Mouse (Mus musculus) cerebellum, postnatal 14 days (tissue): Measurements from ENCODE around the gene Aox1.
"Not testable (repeated sequence)": the region's sequence is repeated elsewhere in the genome, so short reads cannot be mapped to it uniquely, and the experiment has no call there.

ENCODE experiments used
- DNase-seq, 2 experiments: peaks; one replicate each; pipeline ENCODE4 v3.0.0; 2021; ENCODE audit warnings: mixed read lengths in 2 of 2

Aox1 gene

DNA sequence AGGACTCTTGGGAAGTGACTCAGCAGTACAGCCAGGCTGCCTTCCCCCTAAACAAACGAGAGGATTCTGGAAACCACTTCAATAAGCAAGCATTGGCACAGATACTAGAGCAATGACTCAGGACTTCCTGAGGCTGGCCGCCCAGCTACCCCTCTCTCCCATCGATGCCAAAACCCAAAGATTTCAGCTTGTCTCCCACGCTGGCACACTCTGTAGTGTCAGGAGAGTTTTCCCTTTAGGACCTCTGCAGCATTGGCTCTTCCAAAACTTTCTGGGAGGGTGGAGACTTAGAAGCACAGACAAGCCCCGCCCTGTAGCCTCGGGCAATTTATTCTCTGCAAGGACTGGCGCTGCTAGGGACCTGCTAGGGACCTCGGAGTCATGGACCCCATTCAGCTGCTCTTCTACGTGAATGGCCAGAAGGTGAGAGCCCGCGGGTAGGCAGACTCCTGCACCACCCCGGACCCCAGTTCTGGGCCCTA, at the start of gene Aox1:
Gene Aox1, plus strand, starts transcription at position 296 of the 482 bp plus-strand sequence.
- DNase-seq: peak; percentile 33 to 57

DNA sequence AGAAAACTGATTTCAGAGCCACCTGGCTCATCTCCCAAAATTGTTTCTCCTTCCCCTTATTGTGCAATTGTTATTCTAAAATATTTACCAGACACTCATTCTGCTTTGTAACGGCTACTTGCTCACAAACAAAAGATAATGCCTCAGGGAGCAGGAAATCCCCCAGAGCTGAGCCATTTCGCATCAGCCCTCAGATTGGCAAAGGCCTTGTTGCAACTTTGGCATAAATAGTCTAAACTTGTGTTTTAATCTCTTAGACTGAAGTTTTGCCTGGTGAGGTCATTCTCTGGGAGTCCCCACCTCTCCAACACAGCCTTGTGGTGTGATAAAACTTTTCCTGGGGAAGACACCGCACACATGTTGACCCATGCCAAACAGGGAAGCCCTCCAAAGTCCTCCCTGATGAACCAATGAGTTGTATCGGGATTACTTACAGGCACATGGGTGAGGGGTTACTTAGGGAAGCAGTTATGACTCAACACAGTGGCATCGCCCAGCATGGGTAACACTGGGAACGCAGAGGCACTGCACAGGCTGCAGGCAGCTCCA, 40.6 kb upstream of the Aox1 start:
- DNase-seq: no peak

DNA sequence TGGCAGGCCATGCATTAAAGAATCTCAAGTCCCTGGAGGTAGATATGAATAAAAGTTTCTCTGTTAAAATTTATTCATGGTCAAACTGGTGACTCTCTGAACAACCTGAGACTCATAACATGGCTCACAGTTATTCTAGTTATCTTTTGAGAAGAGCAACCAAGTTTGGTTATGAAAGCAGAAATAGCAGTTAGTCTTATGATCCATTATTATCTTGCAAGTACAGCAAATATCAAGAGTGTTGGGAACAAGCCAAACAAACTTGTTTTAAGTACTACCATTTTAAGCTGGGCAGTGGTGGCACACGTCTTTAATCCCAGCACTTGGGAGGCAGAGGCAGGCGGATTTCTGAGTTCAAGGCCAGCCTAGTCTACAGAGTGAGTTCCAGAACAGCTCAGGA, 38.5 kb upstream of the Aox1 start:
- DNase-seq: no peak

DNA sequence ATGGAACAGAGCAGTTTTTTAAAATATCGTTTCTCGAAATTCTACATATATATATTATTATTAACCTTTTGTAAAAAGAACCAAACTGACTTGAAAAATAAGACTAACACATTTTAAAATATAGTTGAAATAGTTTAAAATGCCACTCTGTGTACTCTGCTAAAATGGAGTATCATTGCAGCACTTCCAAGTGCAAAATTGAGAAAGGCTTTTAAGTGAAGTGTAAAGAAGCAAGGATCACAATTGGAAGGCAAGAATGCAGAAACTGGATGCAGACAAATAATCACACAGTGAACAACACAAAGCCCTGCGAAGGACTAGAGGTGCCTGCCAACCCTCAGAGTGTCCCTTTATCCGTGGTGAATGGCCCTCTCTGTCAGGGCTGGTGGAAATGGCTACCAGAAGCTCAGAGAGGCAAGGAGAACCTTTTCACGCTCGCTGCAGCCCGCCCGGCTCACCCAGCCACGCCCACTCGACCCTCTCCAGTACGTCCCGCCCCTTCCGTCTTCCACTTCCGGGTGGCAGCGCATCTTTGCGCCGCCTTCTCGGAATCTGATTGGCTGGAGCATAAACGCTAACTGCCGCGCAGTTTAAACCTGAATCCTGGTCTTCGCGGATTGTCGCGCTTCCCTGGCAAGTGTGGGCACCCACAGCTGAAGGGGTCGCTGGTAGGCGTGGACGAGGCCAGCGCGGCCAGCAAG, 34.1 kb upstream of the Aox1 start, which contains the start of gene Sgo2a:
Gene Sgo2a, plus strand, starts transcription at position 540 of the 701 bp plus-strand sequence.
- DNase-seq: peak; percentile 93 to 97

DNA sequence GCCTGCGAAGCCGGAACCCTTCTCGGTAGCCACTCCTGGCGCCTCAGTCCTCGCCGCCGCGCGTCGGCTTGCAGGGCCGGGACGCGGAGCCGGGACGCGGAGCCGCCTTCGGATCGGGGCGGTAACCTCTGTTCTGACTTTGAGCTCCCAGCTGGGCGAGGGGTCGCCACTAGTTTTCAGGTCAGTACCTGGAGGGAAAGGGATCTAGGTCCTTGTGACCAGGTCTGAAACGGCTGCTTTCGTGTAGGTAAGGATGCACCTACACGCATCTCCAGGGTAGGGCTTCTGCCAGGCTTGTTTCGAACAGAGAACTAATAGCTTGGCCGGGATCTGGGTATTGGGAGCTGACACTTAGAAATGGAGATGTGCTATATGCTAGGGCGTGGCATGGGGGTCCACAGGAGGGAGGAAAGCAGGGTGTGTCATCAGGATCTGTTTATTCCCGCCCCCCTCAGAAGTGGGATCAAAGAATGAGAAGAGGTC, 33.6 kb upstream of the Aox1 start:
- no peak for DNase-seq

DNA sequence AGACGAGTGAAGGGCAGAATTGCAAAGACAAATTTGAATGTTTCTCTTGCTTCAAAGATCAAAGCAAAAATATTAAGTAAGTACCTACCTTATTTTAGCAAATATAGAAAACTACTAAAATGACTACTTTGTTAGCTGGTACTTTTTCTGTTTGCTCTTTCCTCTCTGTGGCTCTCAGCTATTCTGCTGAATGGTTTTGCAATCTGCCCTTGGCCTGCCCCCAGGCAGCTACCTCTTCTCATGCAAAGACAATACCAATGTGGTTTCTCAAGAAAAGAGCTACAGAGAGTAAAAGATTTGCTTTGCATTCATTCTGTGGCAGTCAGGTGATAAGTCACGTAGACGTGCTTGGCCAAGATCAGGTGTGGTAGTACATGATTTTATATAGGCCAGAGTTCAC, 31.6 kb upstream of the Aox1 start:
- DNase-seq: no peak

DNA sequence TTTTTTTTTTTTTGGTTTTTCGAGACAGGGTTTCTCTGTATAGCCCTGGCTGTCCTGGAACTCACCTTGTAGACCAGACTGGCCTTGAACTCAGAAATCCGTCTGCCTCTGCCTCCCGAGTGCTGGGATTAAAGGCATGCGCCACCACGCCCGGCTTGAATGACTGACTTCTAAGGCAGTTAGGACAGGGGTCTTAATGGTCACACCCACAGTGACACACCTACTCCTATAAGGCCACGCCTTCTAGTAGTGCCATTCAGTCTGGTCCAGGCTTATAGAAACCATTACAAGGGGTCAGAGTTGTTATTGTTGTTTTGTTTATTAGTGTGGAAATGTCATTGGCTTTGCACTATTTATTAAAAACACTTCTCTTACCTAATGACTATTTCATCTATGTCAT, 23.3 kb upstream of the Aox1 start:
- not testable (repeated sequence) for DNase-seq

DNA sequence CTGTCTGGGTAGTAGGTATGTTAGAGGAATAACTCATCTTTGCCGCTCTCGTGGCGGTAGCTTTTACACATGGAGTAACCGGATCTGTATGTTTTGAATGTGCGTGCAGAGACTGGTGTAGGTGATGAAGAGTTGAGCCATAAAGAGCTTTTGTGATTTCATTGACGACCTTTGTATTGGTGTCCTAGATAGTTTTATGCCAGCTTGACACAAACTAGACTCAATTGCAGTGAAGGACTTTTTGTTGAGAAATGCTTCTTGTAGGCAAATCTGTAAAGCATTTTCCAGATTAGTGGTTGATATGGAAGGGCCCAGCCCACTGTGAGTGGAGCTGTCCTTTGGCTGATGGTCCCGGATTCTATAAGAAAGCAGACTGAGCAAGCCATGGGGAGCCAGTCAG, 10.9 kb upstream of the Aox1 start, which contains the start of gene Kctd18:
Gene Kctd18, minus strand, starts transcription at position 101 of the 400 bp plus-strand sequence.
- no peak for DNase-seq

DNA sequence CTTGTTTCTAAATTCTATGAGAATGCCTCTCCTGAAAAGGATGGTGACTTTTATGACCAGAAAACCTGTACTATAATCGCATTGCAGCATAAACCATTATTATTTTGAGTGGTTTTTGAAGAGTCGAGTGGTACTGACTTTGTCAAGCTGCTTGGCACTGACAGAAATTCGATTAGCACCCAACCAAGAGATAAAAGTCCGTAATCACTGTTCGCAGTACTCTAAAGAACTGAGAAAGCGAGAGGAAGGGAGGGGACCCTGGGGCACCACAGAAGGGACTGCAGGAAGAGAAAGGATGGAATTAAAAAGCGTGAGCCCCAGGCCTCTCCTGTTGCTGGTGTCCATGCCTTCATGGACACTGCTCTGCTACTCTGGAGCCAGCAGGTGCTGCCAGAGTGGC, 2.0 kb upstream of the Aox1 start:
- no peak for DNase-seq

DNA sequence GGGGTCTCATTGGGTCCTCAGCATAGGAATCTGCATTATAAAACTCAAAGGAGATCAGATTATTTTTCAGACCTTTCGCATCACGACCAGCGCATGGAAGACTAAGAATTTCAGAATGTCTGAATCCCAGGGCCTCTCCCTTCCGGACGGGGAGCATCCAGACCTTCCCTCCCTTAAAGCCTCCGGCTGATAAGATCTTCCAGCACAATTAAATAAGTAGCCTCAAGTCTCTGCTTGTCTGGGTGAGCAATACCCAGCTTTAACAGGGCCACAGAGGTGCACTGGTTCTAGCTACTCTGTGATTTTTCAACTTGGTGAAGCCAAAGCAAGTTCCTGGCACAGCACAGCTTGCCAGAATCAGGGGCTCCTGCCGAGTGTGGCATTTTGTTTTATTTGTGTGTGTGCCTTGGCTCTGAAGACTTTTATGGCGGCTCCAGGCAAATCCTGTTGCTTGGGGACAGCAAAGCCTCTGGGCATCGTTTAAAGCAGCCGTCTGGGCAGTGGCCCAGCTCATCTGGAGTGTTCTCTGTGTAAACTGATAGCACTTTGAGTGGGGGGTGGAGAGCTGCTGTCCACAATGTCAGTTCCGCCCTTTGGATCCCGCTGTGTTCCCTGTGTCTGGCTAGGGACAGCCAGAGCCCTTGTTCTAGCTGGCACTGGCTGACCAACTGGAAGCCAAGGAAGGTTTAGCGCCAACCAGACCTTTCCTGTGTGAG, 583 bp downstream of the Aox1 start:
- DNase-seq: peak; percentile 61 to 71

DNA sequence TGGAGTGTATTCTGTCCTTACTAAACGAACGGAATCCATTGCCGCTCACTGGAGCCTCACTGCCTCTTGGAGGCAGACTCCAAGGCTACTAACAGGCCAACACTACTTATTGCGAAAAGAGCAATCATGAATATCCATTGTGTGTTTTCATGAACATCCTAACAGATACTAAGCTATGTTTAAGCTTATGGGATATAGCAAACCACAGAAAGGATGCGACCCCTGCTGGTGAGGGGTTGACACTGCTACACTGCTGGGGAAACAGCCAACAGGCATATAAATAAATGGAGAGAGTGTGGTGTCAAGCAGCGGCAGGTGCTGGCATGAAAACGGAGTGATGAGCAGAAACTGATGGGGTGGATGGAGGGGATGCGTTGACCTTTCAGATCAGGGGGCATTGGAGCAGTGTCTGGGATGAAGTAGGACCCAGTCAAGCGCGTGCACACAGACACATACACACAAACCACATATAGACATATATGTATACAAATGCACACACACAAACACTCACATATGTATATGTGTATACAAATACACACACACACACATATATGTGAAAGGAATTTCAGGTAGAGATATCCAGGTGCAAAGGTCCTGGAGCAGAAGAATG, 1.5 kb downstream of the Aox1 start:
- DNase-seq: peak; percentile 62 to 74

DNA sequence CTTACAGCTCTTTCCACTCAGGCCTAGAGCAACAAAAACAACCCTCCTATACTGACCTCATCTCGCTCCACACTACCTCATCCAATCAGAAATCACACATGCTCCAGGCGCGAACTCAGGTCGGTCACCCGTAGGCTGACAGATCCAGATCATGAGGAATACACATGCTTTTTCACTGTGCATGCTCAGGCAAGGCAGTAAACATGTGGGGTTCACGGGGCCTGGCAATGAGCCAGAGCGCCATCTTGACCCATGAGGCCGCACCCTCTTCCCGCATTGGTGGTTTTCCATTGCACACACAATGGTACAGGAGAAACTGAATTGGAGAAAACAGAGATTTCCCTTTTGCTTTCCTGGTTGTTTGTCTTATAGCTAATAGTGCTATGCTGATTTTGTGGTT, 7.6 kb downstream of the Aox1 start:
- DNase-seq: not testable (repeated sequence)

DNA sequence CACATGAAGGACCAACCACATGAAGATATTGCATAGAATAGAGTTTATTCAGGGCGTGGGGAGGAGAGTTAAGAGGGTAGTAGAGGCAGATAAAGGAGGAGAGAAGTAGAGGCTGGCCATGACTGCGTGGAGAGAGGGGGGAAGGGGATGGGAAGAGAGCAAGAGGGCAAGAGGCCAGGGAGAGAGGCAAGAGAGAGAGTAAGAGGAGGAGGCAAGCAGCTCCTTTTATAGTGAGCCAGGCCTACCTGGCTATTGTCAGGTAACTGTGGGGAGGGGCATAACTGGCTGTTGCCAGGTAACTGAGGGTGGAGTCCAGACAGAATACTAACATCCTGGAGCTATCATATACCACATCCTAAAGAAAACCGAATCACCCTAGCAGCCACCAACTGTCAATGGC, 15.3 kb downstream of the Aox1 start:
- peak; percentile 40 to 59 for DNase-seq

DNA sequence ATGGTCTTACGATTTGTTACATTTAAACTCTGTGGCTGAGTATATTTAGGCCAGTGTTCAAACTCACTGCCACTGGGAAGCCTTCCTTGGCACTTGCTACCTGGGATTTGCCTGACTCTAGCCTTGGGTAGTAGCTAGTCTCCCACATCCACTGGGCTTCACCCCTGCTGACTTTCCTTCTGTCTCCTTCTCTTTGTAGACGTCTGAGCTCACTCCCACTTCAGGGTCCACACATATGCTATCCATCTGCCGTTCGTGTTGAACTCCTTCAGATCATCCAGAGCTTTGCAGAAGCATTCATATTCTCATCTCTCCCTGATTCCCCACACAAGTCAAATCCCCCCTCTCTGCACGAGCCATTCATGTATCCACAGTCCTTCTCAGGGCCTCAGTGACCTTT, 15.8 kb downstream of the Aox1 start:
- DNase-seq: peak; percentile 83 to 92

DNA sequence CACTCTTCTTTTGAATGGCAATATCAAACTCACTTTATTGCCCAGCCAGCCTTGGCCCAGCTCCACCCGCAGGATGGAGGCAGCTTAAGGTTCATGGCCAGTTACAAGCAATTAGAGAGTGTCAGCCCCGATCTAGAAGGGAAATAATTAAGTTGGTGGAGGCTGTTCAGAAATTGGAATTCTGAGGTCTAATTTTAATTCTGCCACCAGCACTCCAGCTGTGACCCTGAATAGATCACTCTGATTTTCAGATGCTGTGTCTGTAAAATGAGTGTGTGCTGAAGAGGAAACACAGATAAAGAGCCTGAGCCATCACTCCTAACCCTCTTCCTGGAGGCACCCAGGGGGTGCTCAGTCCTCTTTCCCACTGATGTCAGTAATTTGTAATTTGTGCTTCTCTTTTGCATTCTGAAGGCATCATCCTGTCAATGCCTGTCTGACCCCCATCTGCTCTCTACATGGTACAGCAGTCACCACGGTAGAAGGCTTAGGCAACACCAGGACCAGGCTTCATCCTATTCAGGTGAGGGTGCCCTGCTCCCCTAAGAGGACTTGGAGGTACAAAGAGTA, 17.1 kb downstream of the Aox1 start:
- peak; percentile 44 to 64 for DNase-seq

DNA sequence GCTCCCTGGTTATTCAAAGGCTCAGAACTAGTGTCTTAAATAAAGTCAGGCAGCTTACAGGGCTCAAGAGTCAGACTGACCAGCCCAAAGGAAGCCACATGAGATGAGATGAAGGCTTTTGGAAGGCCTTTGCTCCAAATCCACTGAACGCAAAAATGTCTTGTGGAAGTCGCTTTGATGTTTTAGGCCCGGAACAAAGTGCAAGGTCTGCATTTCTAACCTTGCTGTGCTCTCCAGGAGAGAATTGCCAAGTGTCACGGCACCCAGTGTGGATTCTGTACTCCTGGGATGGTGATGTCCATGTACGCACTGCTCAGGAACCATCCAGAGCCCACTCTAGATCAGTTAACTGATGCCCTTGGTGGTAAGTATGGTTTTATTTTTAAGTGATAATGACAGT, 19.4 kb downstream of the Aox1 start:
- no peak for DNase-seq

DNA sequence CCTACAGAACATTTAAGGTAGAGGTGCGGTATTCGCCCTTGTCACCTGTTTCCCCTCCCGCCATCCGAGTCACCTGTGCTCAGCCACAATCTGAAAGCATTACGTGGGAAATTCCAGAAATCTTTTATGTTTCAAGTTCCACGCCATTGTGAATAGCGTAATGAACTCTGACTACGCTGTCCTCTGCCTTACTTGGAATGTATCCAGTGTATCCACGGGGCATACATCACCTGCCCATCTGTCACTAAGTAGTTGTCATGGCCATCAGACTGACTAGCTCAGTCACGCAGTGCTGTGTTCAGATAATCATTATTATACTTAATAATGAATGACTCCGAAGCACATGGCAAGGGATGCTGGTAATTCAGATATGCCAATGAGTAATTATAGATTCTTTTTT, 25.9 kb downstream of the Aox1 start:
- DNase-seq: peak; percentile 64 to 78

DNA sequence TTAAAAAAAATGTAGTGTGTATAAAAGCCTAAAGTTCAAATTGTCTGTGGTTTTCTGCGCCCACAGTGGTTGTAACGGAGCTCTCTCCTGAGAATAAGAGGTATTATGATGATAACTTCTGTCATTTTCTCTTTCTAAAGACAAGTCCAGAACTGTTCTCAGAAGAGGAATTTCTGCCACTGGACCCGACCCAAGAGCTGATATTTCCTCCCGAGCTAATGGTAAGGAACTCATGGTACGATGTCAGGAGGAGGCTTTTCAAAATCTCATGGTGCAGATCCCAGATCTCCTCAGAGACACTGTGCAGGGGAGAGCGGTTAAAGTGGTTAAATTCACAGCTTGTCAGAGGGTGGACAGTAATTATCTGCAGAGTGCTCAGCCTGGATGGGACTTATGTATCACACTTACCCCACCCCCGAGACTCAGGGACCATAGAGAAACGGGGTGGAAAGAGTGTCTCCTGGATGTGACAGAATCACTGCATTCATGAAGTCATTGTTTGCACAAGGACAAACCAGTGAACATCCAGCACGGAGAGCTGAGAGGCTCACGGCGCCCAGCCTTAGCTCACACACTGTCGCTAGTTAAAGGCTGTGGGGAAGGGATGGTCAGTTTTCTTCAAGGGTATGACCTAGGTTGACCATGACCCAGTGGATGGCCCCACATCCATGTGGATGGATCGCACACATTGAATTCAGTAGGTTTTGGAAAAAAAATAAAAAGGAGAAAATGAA, 26.5 kb downstream of the Aox1 start:
- peak; percentile 21 to 30 for DNase-seq

DNA sequence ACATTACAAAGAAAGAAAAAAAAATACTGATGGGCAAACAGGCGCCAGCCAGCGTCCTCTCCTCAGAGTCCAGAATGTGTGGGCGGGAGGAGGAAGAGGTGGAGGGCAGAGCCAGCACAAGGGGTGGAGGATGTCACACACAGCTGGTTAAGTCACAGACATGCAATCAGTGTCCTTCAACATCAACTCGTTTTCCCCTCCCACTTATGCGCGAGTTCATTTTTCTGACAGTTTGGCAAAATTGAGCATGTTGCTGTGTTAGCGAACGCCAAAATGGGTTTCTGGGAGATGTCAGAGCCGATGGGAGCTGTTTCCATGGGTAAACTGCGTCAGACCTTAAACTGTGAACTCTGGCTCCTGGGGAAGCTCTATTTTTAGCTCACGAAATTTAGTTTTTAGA, 27.2 kb downstream of the Aox1 start:
- no peak for DNase-seq

DNA sequence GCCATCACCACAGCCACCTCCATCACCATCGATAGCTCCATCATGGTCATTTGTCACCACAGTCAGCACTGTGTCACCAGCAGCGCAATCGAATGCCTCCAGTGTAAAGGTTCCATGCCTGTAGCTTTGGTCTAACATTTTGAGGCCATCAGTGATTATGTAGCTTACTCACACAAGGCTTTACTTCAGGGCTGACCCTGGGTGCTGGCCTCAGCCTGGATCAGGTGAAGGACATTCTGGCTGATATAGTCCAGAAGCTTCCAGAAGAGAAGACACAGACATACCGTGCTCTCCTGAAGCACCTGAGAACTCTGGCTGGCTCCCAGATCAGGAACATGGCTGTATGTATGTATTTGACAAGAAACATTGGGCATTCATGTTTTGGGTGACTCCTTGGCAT, 29.1 kb downstream of the Aox1 start:
- DNase-seq: no peak

DNA sequence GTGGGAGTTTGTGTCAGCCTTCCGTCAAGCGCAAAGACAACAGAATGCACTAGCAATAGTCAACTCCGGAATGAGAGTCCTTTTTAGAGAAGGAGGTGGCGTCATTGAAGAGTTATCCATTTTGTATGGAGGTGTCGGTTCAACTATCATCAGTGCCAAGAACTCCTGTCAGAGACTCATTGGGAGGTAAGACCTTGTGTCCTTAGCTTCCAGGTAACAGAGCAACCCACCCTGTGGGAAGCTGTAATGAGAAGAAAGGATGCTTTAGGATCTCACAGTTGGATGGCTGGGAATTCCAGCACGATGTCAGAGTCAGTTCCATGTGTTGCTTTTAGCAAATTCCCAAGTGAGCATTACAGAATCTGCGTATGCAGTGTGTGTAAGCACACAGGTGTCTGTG, 32.4 kb downstream of the Aox1 start:
- DNase-seq: no peak

DNA sequence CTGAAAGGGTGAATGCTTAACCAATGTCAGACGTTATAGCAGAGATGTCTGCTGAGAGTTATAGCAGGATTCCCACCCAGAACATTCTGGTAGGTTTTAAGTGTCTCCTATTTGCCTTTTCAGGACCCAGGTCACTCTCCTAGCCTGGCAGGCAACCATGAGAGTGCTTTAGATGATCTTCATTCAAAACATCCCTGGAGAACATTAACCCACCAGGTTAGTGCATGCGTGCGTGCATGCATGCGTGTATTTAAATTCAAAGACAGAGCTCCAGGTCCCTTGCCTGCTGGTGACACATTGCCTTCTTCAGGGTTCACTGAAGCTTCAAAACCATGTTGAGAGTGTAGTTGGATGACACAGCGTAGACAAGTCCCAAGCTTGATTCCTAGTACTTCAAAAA, 35.4 kb downstream of the Aox1 start:
- no peak for DNase-seq
